Mouse (Mus musculus) left cerebral cortex, adult 2 months (tissue): ENCODE measurements at regions not wholly inside any gene's neighbourhood (a gene's known extent, or its start where the extent isn't known, plus 50 kb on each side); places are given as distances from the start of the nearest gene placed in this dataset.

Source experiments
- DNase-seq, 2 experiments: peaks; one replicate each; pipeline ENCODE4 v3.0.0; 2021 to 2022; ENCODE audit warnings: low spot score in 2 of 2, mixed read lengths in 1 of 2; ENCODE audit errors: extremely low spot score in 1 of 2
- H3K27ac ChIP-seq: fragments of 200-600 bp; 2 replicates; pipeline ENCODE4 v1.8.1; 2022
- H3K4me3 ChIP-seq: fragments of 200-600 bp; 2 replicates; pipeline ENCODE4 v1.8.1; 2022
- CTCF ChIP-seq: fragments of 200-600 bp; IDR thresholded peaks from 2 replicates; pipeline ENCODE4 v1.8.1; 2022; ENCODE audit warnings: antibody characterized with exemption, mild to moderate bottlenecking, moderate library complexity
- intact Hi-C: fragments of 180-260 bp; cut with DNase I; formaldehyde crosslinking; loops from one replicate; pipeline ENCODE4 v1.15.1; 2025

- no peak for DNase-seq
- H3K4me3 ChIP-seq: no peak overlapping the region
- intact Hi-C loops: no loop called here
These were observed 57.3 kb upstream of the A430005L14Rik start for GRCm38 (mm10) chr4:153899721-153900120.

GRCm38 (mm10) chr4:153905076-153905475 is 52.0 kb upstream of the A430005L14Rik start:
- no peak for TF ChIP-seq CTCF
- Histone ChIP-seq H3K4me3 (no peak overlapping the region), H3K27ac (no peak overlapping the region)
- intact Hi-C loops: no loop called here
- no peak for DNase-seq

More at GRCm38 (mm10) chr4:153899721-153900120, 57.3 kb upstream of the A430005L14Rik start:
- no peak for TF ChIP-seq CTCF
- no peak overlapping the region for H3K27ac ChIP-seq

GRCm38 (mm10) chr4:153905511-153905910 is 51.5 kb upstream of the A430005L14Rik start:
- TF ChIP-seq CTCF: no peak
- no peak for DNase-seq
- intact Hi-C loops: no loop called here

More at GRCm38 (mm10) chr4:153905511-153905910, 51.5 kb upstream of the A430005L14Rik start:
- H3K27ac ChIP-seq: no peak overlapping the region
- no peak overlapping the region for H3K4me3 ChIP-seq
